Mouse (Mus musculus) limb, embryonic 15.5 days (tissue): ENCODE measurements at regions not wholly inside any gene's neighbourhood (a gene's known extent, or its start where the extent isn't known, plus 50 kb on each side); places are given as distances from the start of the nearest gene placed in this dataset.
A peak's percentile ranks its signal among the peaks of the same experiment; 100 is the strongest.
"Not testable (repeated sequence)": the region's sequence is repeated elsewhere in the genome, so short reads cannot be mapped to it uniquely, and the experiment has no call there.

Experiments used
- ATAC-seq: fragments of 200-750 bp; cut with Nextera tagmentation; 2 replicates; pipeline ENCODE4 v1.8.0; 2017; ENCODE audit warnings: low read depth, moderate TSS enrichment; ENCODE audit not compliant: insufficient number of reproducible peaks, low FRiP score, low TSS enrichment
- H3K27ac ChIP-seq: fragments of 300-500 bp; sonication (generic); 2 replicates; pipeline ENCODE4 v1.5.1; 2015; ENCODE audit warnings: moderate library complexity, mild to moderate bottlenecking, inconsistent platforms
- H3K27me3 ChIP-seq: fragments of 300-500 bp; sonication (generic); 2 replicates; pipeline ENCODE4 v1.6.1; 2015; ENCODE audit warnings: inconsistent platforms
- H3K36me3 ChIP-seq: fragments of 300-500 bp; sonication (generic); 2 replicates; pipeline ENCODE4 v1.6.1; 2015; ENCODE audit warnings: inconsistent platforms
- H3K4me1 ChIP-seq: fragments of 300-500 bp; sonication (generic); 2 replicates; pipeline ENCODE4 v1.6.1; 2015; ENCODE audit warnings: inconsistent platforms
- H3K4me2 ChIP-seq: fragments of 300-500 bp; sonication (generic); 2 replicates; pipeline ENCODE4 v1.6.1; 2015; ENCODE audit warnings: mild to moderate bottlenecking, inconsistent platforms
- H3K4me3 ChIP-seq: fragments of 300-500 bp; sonication (generic); 2 replicates; pipeline ENCODE4 v1.5.1; 2015; ENCODE audit warnings: mild to moderate bottlenecking, inconsistent platforms
- H3K9ac ChIP-seq: fragments of 300-500 bp; sonication (generic); 2 replicates; pipeline ENCODE4 v1.6.1; 2015; ENCODE audit warnings: inconsistent platforms
- H3K9me3 ChIP-seq: fragments of 300-500 bp; sonication (generic); 2 replicates; pipeline ENCODE4 v1.6.1; 2016; ENCODE audit warnings: inconsistent platforms
- WGBS: fragments of 180-500 bp; shearing (Covaris S2); methylation state at CpG from one replicate; pipeline ENCODE4 v1.1.7; 2015; 5-methylcytosine and 5-hydroxymethylcytosine counted together

DNA sequence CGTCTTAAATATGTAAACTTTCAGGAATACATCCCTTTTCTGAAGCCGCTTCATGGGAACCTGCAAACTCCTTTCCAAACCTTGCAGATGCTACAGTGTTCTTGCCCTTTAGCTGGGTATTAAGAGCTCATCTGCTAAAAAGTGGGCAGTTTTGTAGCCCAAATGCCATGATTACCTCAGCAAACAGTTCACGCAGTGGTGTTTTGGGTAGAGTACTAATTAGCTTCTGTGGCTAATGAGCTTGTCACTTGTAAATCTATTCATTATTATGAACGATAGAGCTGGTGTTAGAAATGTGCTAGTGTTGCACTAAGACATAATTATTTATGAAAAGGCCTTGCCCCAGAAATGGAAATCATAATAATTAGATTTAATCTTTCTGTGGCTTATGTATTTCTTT lies 506.1 kb upstream of the Ccng1 start:
- no peak overlapping the region for H3K4me2 ChIP-seq
- WGBS: 60% methylated on average over 4 of the region's 4 CpGs
- H3K4me3 ChIP-seq: no peak overlapping the region
- H3K4me1 ChIP-seq: no peaks in the 10 kb centered on the region
- no peaks in the 10 kb centered on the region for H3K9me3 ChIP-seq
- no peak overlapping the region for H3K27ac ChIP-seq
- H3K9ac ChIP-seq: no peak overlapping the region
- no peak for ATAC-seq
- H3K27me3 ChIP-seq: no peaks in the 10 kb centered on the region
- H3K36me3 ChIP-seq: no peaks in the 10 kb centered on the region

DNA sequence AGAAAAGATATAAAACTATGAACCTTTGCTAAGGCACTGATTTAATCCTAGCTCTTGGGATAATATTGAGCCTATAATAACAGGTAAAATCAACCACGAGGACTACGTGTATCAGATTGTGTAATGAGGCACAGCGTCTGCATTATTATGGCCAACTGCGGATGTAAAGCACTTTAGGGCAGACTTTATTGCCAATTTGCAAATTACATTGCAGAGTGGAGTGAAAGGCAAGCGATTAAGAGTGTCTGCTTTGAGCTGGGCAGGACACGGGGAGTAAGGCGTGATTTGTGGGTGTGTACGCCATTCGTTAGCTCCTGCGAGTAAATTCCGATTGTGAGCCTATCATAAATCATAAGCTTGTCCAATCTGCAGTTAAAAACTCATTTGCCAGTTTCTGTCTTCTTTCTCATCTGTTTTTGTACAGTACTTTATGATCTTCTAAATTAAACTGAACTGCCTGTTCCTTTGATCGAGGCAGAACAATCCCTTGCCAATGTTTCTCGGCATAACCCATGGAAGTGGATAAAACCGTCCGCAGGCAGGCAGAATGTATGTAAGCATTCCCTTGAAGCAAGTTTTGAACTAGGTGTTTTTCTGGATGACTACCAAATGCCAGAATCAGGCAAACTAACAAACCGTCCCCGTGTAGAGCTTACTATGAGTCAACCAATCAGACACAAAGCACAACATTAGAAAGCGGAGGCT lies 505.0 kb upstream of the Ccng1 start:
- peak overlapping the region; percentile 34 for H3K4me2 ChIP-seq
- H3K4me3 ChIP-seq: peak overlapping the region; percentile 12; the same call in 1 of the 2 replicates
- H3K9me3 ChIP-seq: no peaks in the 10 kb centered on the region
- no peak overlapping the region for H3K9ac ChIP-seq
- H3K27me3 ChIP-seq: no peaks in the 10 kb centered on the region
- no peaks in the 10 kb centered on the region for H3K4me1 ChIP-seq
- 26% methylated on average over 18 of the region's 18 CpGs for WGBS
- ATAC-seq: no peak
- H3K27ac ChIP-seq: no peak overlapping the region
- H3K36me3 ChIP-seq: no peaks in the 10 kb centered on the region

- not testable (repeated sequence) for H3K4me3 ChIP-seq, H3K27me3 ChIP-seq, H3K9me3 ChIP-seq, H3K4me2 ChIP-seq, H3K27ac ChIP-seq, ATAC-seq, H3K9ac ChIP-seq, H3K36me3 ChIP-seq, H3K4me1 ChIP-seq
- 49% methylated on average over 3 of the region's 3 CpGs for WGBS
Observed at GRCm38 (mm10) chr11:41214501-41214900, 459.4 kb upstream of the Ccng1 start.

DNA sequence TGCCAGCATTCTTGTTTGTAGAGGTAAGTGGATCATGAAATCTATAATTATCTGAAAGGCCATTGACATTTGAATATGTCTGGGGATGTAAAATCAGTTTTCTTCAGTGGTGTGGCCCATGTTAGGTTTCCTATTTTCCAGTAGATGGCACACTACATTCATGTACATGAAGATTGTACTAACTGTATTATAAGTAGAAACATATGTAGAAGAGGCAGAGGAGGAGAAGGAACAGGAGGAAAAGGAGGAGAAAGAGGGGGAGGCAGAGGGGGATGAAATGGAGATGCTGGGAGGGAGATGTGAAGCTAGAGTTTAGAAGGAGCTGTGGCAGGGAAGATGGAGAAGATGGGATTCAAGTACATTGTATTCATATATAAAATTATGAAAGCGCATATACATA lies 447.1 kb upstream of the Ccng1 start:
- no peak overlapping the region for H3K27ac ChIP-seq

GRCm38 (mm10) chr11:41193981-41194380 lies 438.9 kb upstream of the Ccng1 start:
- Histone ChIP-seq H3K9me3 (no peaks in the 10 kb centered on the region), H3K36me3 (no peaks in the 10 kb centered on the region), H3K27me3 (no peaks in the 10 kb centered on the region), H3K9ac (no peak overlapping the region), H3K27ac (no peak overlapping the region), H3K4me2 (no peak overlapping the region), H3K4me3 (no peak overlapping the region), H3K4me1 (no peaks in the 10 kb centered on the region)
- ATAC-seq: no peak
- 72% methylated on average over 3 of the region's 3 CpGs for WGBS

More for the DNA sequence above, 447.1 kb upstream of the Ccng1 start:
- Histone ChIP-seq H3K9me3 (no peaks in the 10 kb centered on the region), H3K36me3 (no peaks in the 10 kb centered on the region), H3K27me3 (no peaks in the 10 kb centered on the region), H3K4me2 (no peak overlapping the region), H3K4me3 (no peak overlapping the region), H3K4me1 (no peaks in the 10 kb centered on the region), H3K9ac (no peak overlapping the region)
- 81% methylated on average over 1 of the region's 1 CpGs for WGBS
- no peak for ATAC-seq

- Histone ChIP-seq H3K27ac (no peak overlapping the region), H3K4me1 (no peaks in the 10 kb centered on the region), H3K9ac (no peak overlapping the region), H3K9me3 (no peaks in the 10 kb centered on the region), H3K27me3 (no peaks in the 10 kb centered on the region), H3K4me2 (no peak overlapping the region), H3K36me3 (no peaks in the 10 kb centered on the region), H3K4me3 (no peak overlapping the region)
- whole genome bisulfite sequencing: 72% methylated on average over 2 of the region's 2 CpGs
- no peak for ATAC-seq
Observed at GRCm38 (mm10) chr11:41160492-41161175, 405.5 kb upstream of the Ccng1 start.

- Histone ChIP-seq H3K36me3 (no peaks in the 10 kb centered on the region), H3K4me1 (no peaks in the 10 kb centered on the region), H3K9ac (no peak overlapping the region), H3K9me3 (no peaks in the 10 kb centered on the region), H3K27ac (no peak overlapping the region), H3K4me2 (no peak overlapping the region), H3K4me3 (no peak overlapping the region), H3K27me3 (no peaks in the 10 kb centered on the region)
- WGBS: 71% methylated on average over 1 of the region's 1 CpGs
- ATAC-seq: no peak
Observed at GRCm38 (mm10) chr11:41159927-41160326, 404.8 kb upstream of the Ccng1 start.

GRCm38 (mm10) chr11:41158761-41159596 lies 403.9 kb upstream of the Ccng1 start:
- H3K27me3 ChIP-seq: no peaks in the 10 kb centered on the region
- no peaks in the 10 kb centered on the region for H3K36me3 ChIP-seq
- H3K9me3 ChIP-seq: no peaks in the 10 kb centered on the region
- H3K4me3 ChIP-seq: no peak overlapping the region
- no peak for ATAC-seq
- H3K4me2 ChIP-seq: no peak overlapping the region
- WGBS: 68% methylated on average over 4 of the region's 4 CpGs
- H3K9ac ChIP-seq: no peak overlapping the region
- no peaks in the 10 kb centered on the region for H3K4me1 ChIP-seq
- H3K27ac ChIP-seq: no peak overlapping the region

- Histone ChIP-seq H3K27ac (no peak overlapping the region), H3K36me3 (no peaks in the 10 kb centered on the region), H3K4me3 (no peak overlapping the region), H3K27me3 (no peaks in the 10 kb centered on the region), H3K4me2 (no peak overlapping the region), H3K9me3 (no peaks in the 10 kb centered on the region), H3K4me1 (no peaks in the 10 kb centered on the region), H3K9ac (no peak overlapping the region)
- WGBS: 94% methylated on average over 11 of the region's 11 CpGs
- no peak for ATAC-seq
Observed at GRCm38 (mm10) chr11:41157321-41157720, 402.2 kb upstream of the Ccng1 start.
